Mouse (Mus musculus) limb, embryonic 11.5 days (tissue): ENCODE data around the gene Rbm14. TPM values are rescaled to one million over a fixed set of nuclear protein-coding genes. Genes with fewer than 3 reads are reported as not detected.

Experiments used
- ATAC-seq: fragments of 200-750 bp; cut with Nextera tagmentation; 2 replicates; pipeline ENCODE4 v1.8.0; 2017; ENCODE audit warnings: low read depth; ENCODE audit not compliant: insufficient number of reproducible peaks, low FRiP score, low TSS enrichment
- DNase-seq: peaks from one replicate; pipeline ENCODE4 v3.0.0-alpha.2; 2015; ENCODE audit warnings: low spot score
- H3K27ac ChIP-seq: fragments of 300-500 bp; sonication (generic); replicated peaks from 2 replicates; pipeline ENCODE4 v1.5.1; 2014; ENCODE audit warnings: low read depth, mild to moderate bottlenecking, low read length
- H3K27me3 ChIP-seq: fragments of 300-500 bp; sonication (generic); 2 replicates; pipeline ENCODE4 v1.6.1; 2014; ENCODE audit warnings: mild to moderate bottlenecking, low read length, mixed read lengths; ENCODE audit not compliant: control insufficient read depth, insufficient read depth
- H3K36me3 ChIP-seq: fragments of 300-500 bp; sonication (generic); 2 replicates; pipeline ENCODE4 v1.6.1; 2014; ENCODE audit warnings: mild to moderate bottlenecking, low read length, moderate library complexity, mixed read lengths; ENCODE audit not compliant: control insufficient read depth, insufficient read depth
- H3K4me1 ChIP-seq: fragments of 300-500 bp; sonication (generic); 2 replicates; pipeline ENCODE4 v1.6.1; 2014; ENCODE audit warnings: low read length, mixed read lengths; ENCODE audit not compliant: control insufficient read depth, insufficient read depth
- H3K4me2 ChIP-seq: fragments of 300-500 bp; sonication (generic); 2 replicates; pipeline ENCODE4 v1.6.1; 2014; ENCODE audit warnings: low read depth, mild to moderate bottlenecking, moderate library complexity; ENCODE audit not compliant: severe bottlenecking
- H3K4me3 ChIP-seq: fragments of 300-500 bp; sonication (generic); 2 replicates; pipeline ENCODE4 v1.5.1; 2014; ENCODE audit warnings: low read depth, low read length
- H3K9ac ChIP-seq: fragments of 300-500 bp; sonication (generic); 2 replicates; pipeline ENCODE4 v1.6.1; 2014; ENCODE audit warnings: mild to moderate bottlenecking, low read length
- H3K9me3 ChIP-seq: fragments of 300-500 bp; sonication (generic); 2 replicates; pipeline ENCODE4 v1.6.1; 2016; ENCODE audit warnings: low read length; ENCODE audit not compliant: control insufficient read depth
- WGBS: fragments of 180-500 bp; shearing (Covaris S2); extraction: QIAGEN DNeasy Blood & Tissue Kit; methylation state at CpG from one replicate; pipeline ENCODE4 v1.1.7; 2014; 5-methylcytosine and 5-hydroxymethylcytosine counted together
- polyA plus RNA-seq: library from polyadenylated mRNA; unstranded; fragments of >200 nt; fragmentation: Nextera tagmentation; extraction: Ambion mirVana; gene quantifications from 2 replicates; pipeline ENCODE4 v1.2.1, GENCODE M21; 2014

Gene Rbm14
- 119 and 122 TPM in 2 replicates for polyA plus RNA-seq

DNA sequence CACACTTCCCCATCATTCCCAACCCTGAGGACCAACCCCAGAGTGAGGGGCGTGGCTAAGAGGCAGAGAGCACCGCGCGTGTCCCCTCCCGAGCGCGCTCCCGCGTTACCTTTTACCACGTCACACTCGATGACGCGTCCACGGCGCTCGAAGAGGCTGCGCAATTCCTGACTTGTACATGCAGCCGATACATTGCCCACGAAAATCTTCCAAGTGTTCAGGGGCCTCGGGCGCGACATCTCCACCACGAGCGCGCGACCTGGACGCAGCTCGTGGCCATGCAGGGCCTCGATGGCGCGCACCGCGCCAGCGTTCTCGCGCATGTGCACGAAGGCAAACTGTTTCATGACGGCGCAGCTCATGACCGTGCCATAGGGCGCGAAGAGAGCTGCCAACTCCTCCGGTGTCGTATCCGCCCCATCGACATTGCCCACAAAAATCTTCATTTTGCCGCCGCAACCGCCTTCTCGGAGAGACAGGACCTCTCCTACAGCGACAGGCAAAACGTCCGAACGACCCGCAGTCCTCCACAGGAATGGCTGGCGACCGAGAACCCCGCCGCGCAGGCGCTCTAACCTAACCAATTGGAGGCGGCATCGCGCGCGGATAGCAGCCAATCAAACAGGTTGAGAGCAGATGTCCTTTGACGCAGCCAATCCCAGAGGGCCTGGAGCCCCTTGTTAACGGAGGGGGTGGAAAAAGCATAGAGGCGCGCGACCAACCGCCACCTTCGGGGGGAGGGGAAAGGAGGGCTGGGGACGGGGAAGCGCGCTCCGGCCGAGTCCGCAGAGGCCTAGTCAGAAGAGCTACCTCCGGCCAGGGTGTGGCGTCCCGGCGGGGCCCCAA, at the start of gene Rbm14, which contains the start of gene Gm21992:
Gene Rbm14, minus strand, starts transcription at position 572 of the 846 bp plus-strand sequence.
Gene Gm21992, minus strand, starts transcription at position 550 of the 846 bp plus-strand sequence.
- under 1% methylated on average over 83 of the region's 83 CpGs for WGBS
- Histone ChIP-seq H3K27ac (peak within 1 kb of the TSS; percentile 88), H3K9me3 (no peaks in the 10 kb centered on the region), H3K9ac (peak within 1 kb of the TSS; percentile 84), H3K4me2 (peak within 1 kb of the TSS; percentile 71), H3K36me3 (no peaks in the 10 kb centered on the region), H3K27me3 (no peaks in the 10 kb centered on the region), H3K4me1 (peaks cover 9% of the 10 kb centered on the region), H3K4me3 (peak within 1 kb of the TSS; percentile 70)
- DNase-seq (peak; percentile 98), ATAC-seq (peak; percentile 97)

DNA sequence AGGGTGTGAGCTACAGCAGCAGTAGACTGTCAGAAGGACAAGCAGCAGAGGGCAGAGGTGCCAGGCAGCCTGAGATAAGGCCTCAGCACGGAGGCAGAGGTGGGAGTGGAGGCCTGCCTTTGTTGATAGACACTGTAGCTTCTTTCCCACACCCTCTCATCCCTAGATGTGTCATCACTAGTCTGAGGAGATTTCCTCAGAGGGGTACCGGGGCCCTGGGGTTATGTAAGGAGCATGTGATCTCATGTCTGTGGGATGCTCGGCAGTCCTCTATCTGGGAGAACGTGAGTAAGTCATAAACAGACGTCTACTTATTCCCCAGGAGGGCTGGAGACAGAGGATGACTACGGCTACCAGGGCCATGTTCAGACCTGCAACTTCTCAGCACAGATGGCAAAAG, 47.6 kb upstream of the Rbm14 start:
- Histone ChIP-seq H3K36me3 (no peaks in the 10 kb centered on the region), H3K27me3 (no peaks in the 10 kb centered on the region), H3K4me3 (no peak overlapping the region), H3K9me3 (no peaks in the 10 kb centered on the region), H3K9ac (no peak overlapping the region), H3K4me2 (no peak overlapping the region), H3K4me1 (peaks cover 3% of the 10 kb centered on the region; the same call in 1 of the 2 replicates), H3K27ac (no peak overlapping the region)
- no peak for DNase-seq
- ATAC-seq = no peak
- WGBS = 72% methylated on average over 6 of the region's 6 CpGs

DNA sequence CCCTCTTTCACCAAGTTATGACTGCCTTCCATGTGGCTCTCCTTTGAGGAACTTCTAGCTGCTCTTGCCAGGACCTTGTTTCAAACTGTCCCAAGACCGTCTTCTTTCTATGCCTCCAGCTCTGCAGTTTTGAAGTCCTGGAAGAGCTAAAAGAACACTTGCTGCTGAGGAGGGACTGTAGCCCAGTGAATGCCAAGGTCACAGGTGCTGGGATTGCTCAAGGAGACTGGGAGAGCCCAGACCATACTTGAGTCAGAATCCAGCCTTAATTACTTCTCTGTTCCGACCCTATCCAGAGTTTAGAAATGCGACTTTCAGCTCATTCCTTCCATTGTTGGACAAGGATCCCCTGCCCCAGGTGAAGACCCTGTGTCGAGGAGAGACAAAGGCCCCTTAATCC, 44.5 kb upstream of the Rbm14 start:
- DNase-seq (no peak), ATAC-seq (no peak)
- WGBS = 83% methylated on average over 4 of the region's 4 CpGs

DNA sequence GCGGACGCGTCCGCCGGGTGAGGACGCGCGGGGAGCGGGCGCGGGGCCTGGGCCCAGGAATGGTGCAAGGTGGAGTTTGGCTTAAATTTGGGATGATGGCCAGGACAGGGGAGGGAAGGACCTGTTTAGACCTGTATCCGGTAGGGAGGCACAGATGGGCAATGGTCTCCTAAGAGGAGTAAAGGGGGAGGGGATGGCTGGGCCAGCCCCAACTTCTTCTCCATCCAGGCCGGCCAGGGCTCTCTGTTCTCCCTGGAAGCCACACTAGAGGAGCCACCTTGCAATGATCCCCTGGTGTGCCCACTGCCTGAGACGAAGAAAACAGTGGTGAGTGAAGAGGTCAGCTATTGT, 44.0 kb upstream of the Rbm14 start:
- Histone ChIP-seq H3K9ac (peak overlapping the region; percentile 55), H3K4me2 (peak overlapping the region; percentile 97), H3K36me3 (no peaks in the 10 kb centered on the region), H3K27me3 (no peaks in the 10 kb centered on the region), H3K4me1 (peaks cover 3% of the 10 kb centered on the region; the same call in 1 of the 2 replicates), H3K9me3 (no peaks in the 10 kb centered on the region), H3K4me3 (peak overlapping the region; percentile 58), H3K27ac (no peak overlapping the region)
- 2% methylated on average over 14 of the region's 14 CpGs for WGBS
- no peak for DNase-seq
- ATAC-seq = 0 out of 2 replicates have a peak, but pooled peaks have one; percentile 31

More for the DNA sequence above, 44.5 kb upstream of the Rbm14 start:
- H3K36me3 ChIP-seq = no peaks in the 10 kb centered on the region
- no peaks in the 10 kb centered on the region for H3K27me3 ChIP-seq
- no peak overlapping the region; the same call in 1 of the 2 replicates for H3K4me2 ChIP-seq
- peaks cover 3% of the 10 kb centered on the region; the same call in 1 of the 2 replicates for H3K4me1 ChIP-seq
- H3K27ac ChIP-seq = no peak overlapping the region
- no peak overlapping the region for H3K9ac ChIP-seq
- no peaks in the 10 kb centered on the region for H3K9me3 ChIP-seq
- no peak overlapping the region for H3K4me3 ChIP-seq

DNA sequence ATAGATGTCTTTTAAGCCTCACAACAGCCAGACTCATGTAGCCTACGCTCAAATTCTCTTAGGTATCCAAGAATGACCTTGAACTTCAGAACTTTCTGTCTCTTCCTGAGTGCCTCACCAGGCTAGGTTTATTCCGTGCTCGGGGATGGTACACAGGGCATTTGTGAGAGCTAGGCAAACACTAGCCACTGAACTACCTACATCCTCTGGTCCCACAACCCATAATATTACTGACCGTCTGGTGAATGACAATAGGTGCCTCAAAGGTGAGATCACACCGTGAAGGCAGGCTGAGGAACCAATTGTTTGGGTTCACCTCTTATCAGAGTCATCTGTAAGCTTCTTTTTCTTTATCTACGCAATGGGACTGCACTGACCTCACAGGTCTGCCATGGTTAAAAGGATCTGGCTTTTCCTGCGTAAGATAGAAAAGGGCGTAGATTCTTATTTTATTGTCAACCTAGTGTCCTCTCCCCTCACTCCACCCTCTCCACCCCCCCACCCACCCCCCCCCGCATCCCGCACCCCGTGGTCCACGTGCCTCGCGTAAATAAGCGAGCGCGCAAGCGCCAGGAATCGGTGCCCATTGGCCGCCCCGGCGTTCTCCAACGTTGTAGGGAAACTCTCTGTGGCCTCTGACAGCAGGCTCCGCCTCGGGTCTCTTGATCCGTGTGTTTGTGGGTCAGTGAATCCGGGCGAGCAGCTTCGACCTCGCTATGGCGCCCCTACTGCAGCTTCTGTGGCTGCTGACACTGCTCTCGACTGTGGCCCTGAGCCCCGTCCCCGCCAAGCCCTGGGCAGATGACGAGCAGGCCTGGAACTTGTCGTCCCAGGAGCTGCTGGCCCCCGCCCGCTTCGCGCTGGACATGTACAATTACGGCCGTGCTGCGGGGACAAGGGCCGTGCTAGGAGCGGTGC, 43.4 kb upstream of the Rbm14 start, which contains the start of gene Ctsf:
Gene Ctsf, plus strand, starts transcription at position 579 of the 918 bp plus-strand sequence.
- Histone ChIP-seq H3K9ac (peak within 1 kb of the TSS; percentile 55), H3K9me3 (no peaks in the 10 kb centered on the region), H3K4me2 (peak within 1 kb of the TSS; percentile 97), H3K36me3 (no peaks in the 10 kb centered on the region), H3K27ac (no peak within 1 kb of the TSS), H3K4me1 (peaks cover 3% of the 10 kb centered on the region; the same call in 1 of the 2 replicates), H3K4me3 (peak within 1 kb of the TSS; percentile 58), H3K27me3 (no peaks in the 10 kb centered on the region)
- ATAC-seq (peak; percentile 68), DNase-seq (peak; percentile 81)
- 5% methylated on average over 45 of the region's 45 CpGs for WGBS

DNA sequence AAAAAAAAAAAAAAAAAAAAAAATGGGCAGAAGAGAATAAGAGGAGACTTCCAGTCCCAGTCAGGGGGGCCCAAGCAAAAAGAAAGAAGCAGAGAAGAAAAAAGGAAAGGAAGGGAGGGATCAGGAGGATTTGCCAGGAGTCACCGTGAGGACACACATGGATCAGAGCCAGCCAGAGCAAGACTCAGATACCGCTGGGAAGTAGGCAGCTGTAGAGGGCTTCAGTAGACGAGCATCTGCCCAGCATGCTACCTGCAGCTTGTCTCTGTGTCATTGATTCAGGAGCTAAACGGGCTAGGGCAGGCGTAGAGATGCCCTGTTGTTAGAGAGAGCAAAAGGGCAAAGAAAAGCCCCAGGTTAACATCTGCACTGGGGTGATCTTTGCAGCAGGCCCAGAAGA, 38.8 kb upstream of the Rbm14 start:
- no peaks in the 10 kb centered on the region for H3K27me3 ChIP-seq
- no peak overlapping the region for H3K27ac ChIP-seq
- no peaks in the 10 kb centered on the region for H3K36me3 ChIP-seq
- no peaks in the 10 kb centered on the region for H3K9me3 ChIP-seq
- no peak overlapping the region for H3K4me3 ChIP-seq
- H3K4me1 ChIP-seq = no peaks in the 10 kb centered on the region; the same call in 1 of the 2 replicates
- 58% methylated on average over 5 of the region's 5 CpGs for WGBS
- ATAC-seq (no peak), DNase-seq (no peak)
- 0 out of 2 replicates have a peak overlapping the region, but pooled peaks have one; percentile 12 for H3K4me2 ChIP-seq
- H3K9ac ChIP-seq = no peak overlapping the region

DNA sequence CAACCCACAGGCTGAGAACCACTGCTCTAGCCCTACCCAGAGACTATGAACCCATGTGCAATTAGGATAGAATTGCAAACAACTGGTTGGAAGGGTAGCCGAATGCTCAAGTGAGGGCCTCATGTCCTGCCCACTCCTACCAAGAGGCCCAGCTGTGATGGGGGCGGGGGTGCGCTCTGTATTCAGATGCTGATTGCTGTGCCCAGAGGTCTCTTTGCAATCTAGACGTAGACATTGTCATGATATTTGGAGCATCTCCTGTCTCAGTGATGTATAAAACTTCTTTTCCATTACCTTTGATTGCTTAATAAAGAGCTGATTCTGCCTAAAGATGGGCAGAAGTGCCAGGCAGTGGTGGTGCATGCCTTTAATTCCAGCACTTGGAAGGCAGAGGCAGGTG, 38.4 kb upstream of the Rbm14 start:
- H3K4me1 ChIP-seq = no peaks in the 10 kb centered on the region
- whole genome bisulfite sequencing = 52% methylated on average over 4 of the region's 4 CpGs

DNA sequence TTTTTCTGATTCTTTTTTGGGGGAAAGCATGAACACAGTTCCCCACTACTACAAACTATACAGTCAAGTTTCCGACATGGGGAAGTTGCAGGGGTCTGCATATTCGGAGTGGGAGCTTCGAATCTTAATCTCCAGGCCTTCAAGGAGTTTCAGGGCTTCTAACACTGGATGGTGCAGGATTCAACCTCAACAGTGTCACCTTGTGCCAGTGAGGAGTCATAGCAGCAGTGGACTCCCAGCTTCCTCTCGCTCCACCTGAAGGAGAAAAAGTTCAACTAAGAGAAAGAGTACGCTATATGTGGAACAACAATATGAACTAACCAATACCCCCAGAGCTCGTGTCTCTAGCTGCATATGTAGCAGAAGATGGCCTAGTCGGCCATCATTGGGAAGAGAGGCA, 36.1 kb upstream of the Rbm14 start:
- 40% methylated on average over 7 of the region's 7 CpGs for WGBS
- DNase-seq = no peak
- Histone ChIP-seq H3K27ac (no peak overlapping the region), H3K4me3 (no peak overlapping the region), H3K36me3 (no peaks in the 10 kb centered on the region), H3K4me2 (no peak overlapping the region), H3K9ac (no peak overlapping the region), H3K27me3 (no peaks in the 10 kb centered on the region), H3K4me1 (no peaks in the 10 kb centered on the region), H3K9me3 (no peaks in the 10 kb centered on the region)
- ATAC-seq = no peak

More for the DNA sequence above, 38.4 kb upstream of the Rbm14 start:
- Histone ChIP-seq H3K9me3 (no peaks in the 10 kb centered on the region), H3K4me2 (no peak overlapping the region), H3K4me3 (no peak overlapping the region), H3K36me3 (no peaks in the 10 kb centered on the region), H3K27ac (no peak overlapping the region), H3K9ac (no peak overlapping the region), H3K27me3 (no peaks in the 10 kb centered on the region)
- no peak for ATAC-seq
- DNase-seq = no peak
